Mouse (Mus musculus): ENCODE data around the gene Ereg.

GRCm38 (mm10) chr5:91027164-91027563, 47.3 kb upstream of the Ereg start, which contains the start of gene Epgn:
- TF ChIP-seq EP300 (IDR thresholded peaks at IDR 0.05; ENCODE audit: low read depth) (no peak), CTCF (IDR thresholded peaks at IDR 0.05; ENCODE audit: low read depth) (no peak)
